Mouse (Mus musculus) layer of hippocampus, postnatal 10 days (tissue): ENCODE measurements around the gene 1700029F12Rik. TPM values are rescaled to one million over a fixed set of nuclear protein-coding genes. Genes with fewer than 3 reads are reported as not detected.
"Not testable (repeated sequence)": the region's sequence is repeated elsewhere in the genome, so short reads cannot be mapped to it uniquely, and the experiment has no call there.

Source experiments
- DNase-seq, 2 experiments: peaks; one replicate each; pipeline ENCODE4 v3.0.0; 2021; ENCODE audit warnings: low spot score in 2 of 2
- long read RNA-seq: library from polyadenylated mRNA; stranded (forward); transcript quantifications from one replicate; pipeline ENCODE4 v2.0.0, GENCODE M21; 2023
- total RNA-seq, 2 experiments: library from RNA; stranded (reverse); gene quantifications; 2 replicates each; pipeline ENCODE4 v1.2.3; 2021

1700029F12Rik gene
- total RNA-seq: not detected
- long read RNA-seq: 0 reads

GRCm38 (mm10) chr13:97034262-97034661 is at the start of gene 1700029F12Rik:
Gene 1700029F12Rik, minus strand, starts transcription at chr13:97034362.
- no peak for DNase-seq

- no peak for DNase-seq
Measured at GRCm38 (mm10) chr13:97082432-97082831, 48.3 kb upstream of the 1700029F12Rik start.

DNA sequence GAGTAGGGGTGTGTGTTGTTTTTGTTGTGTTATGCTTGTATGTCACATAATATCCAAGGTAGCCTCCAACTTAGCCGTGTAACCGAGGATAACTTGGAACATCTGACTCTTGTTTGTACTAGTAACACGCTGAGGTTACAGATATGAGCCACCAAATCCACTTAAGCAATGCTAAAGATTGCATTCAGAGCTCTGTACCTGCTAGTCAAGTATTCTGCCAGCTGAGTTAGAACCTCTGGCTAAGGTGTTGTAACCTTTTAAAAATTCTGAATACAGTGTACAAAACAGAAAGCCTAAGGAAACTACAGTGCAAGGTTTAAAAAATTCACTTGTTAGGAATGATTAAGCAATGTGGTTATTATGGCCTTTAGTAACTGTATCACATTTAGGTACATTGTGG is 46.5 kb upstream of the 1700029F12Rik start:
- no peak for DNase-seq

- DNase-seq: no peak
Measured at GRCm38 (mm10) chr13:97080201-97080600, 46.0 kb upstream of the 1700029F12Rik start.

- DNase-seq: no peak
Measured at GRCm38 (mm10) chr13:97077556-97077955, 43.4 kb upstream of the 1700029F12Rik start.

- DNase-seq: no peak
Measured at GRCm38 (mm10) chr13:97073497-97073896, 39.3 kb upstream of the 1700029F12Rik start.

DNA sequence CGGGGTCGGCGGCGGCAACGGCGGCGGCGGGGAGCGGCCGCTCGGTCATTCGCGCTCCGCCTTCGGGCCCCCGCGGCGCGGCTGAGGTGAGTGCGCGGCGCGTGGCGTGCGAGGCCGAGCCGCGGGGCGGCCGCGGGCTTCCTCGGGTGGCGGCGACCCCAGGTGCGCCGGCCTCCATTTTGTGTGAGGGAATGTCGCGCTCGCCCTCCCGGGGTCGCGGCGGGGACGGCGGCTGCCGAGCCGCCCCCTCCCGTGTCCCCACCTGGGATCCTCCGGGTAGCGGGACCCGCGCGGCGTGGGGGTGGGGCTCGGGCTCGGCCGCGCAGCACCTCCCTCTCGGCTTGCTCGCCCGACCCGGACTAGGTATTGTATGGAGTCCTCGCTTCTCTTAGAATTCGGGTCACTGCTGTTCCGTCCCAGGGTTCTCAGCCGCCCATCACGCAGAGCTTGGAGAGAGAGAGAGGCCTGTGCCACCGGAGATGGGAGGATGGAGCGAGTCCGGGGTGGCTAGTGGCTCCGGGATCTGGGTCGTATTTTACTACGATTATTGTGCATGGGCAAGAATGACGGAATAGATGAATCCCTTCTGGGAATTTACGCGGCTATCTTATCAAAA is 37.6 kb upstream of the 1700029F12Rik start:
- peak; percentile 57 to 59 for DNase-seq

- DNase-seq: peak; percentile 30 to 48
Measured at GRCm38 (mm10) chr13:97070931-97071625, 36.9 kb upstream of the 1700029F12Rik start.

DNA sequence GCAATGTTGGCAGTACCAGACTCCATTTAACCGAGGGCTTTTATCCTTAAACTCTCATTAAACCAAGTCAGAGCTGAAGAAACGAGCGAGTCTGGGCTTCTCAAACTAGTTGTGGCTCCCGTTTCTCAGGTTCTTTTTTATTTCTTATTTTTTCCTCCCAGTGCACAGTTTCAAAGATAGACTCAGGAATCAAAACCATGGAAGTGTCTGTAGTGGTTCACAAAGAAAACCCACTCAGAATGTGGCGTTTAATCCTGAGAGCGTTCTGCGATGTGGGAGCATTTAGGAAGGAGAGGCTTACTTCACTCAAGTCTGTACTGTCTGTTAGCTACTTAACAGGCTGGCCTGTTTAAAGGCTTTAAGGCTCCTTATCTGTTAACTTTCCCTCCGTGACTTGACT is 34.0 kb upstream of the 1700029F12Rik start:
- DNase-seq: no peak

- no peak for DNase-seq
Measured at GRCm38 (mm10) chr13:97067691-97068090, 33.5 kb upstream of the 1700029F12Rik start.

GRCm38 (mm10) chr13:97066649-97067550 is 32.7 kb upstream of the 1700029F12Rik start, which contains the start of gene Fam169a:
Gene Fam169a, plus strand, starts transcription at chr13:97067286.
- DNase-seq: no peak

DNA sequence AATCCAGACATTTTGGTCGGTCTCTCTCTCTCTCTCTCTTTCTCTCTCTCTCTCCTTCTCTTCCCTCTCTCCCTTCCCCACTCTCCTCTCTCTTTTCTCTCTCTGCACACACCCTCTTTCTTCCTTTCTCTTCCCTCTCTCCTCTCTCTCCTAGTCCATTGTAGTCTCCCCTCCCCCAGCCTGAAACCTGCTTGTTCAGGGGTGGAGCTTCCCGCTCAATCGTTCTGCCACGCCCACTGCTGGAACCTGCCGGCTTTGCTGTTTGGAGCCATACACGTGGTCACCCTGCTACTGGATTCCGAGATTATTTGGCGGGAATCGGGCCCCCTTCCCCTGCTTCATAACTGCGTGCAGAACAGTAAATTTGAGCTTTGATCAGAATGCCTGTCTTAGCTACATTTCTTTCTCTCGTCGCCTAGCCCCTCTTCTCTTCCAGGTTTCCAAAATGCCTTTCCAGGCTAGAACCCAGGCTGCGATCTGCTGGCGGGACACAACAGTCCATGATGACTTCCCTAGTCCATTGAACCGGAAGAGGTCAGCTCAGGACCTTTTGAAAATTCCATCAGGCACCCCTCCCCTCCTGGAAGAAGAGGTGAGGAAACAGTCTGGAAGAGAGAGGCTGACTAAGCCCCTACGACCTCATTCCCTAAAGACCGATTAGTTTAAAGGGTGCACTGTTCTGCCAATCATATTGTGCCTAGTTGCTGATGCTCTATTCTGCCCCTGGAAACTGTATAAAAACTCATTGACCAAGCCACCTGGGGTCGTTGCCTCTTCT is 30.9 kb upstream of the 1700029F12Rik start:
- DNase-seq: not testable (repeated sequence)

DNA sequence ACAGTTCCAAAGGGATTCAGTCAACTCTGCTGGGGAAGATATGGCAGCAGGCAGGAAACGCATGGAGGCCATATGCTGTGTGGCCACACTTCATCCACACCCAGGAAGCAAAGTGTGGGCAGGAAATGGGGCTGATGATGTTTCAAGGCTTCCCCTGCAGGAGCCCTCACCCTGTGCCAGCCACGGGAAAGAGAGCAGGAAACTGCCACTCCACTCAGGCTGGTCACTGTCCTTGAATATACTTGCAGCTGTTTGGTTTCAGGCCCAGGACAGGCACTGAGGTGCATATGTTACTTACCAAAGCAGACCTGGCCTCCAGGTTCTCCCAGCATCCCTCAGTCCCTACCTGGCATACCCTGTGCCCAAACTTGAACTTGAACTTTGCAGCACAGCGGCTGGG is 30.3 kb upstream of the 1700029F12Rik start:
- DNase-seq: no peak

DNA sequence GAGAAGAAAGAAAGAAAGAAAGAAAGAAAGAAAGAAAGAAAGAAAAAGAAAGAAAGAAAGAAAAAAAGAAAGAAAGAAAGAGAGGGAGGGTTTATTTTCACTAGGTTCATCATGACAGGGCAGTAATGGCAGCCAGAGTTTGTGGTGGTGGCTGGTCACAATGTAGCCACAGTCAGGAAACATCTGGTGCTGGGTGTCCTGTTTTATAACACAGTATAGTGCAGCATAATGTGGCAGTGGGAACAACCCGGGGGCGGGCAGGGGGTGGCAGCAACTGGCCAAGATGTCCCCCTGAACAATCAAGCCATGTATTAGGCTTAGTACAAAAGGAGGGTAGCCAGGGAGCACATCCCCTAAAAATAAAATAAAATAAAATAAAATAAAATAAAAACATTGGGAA is 29.3 kb upstream of the 1700029F12Rik start:
- no peak for DNase-seq

DNA sequence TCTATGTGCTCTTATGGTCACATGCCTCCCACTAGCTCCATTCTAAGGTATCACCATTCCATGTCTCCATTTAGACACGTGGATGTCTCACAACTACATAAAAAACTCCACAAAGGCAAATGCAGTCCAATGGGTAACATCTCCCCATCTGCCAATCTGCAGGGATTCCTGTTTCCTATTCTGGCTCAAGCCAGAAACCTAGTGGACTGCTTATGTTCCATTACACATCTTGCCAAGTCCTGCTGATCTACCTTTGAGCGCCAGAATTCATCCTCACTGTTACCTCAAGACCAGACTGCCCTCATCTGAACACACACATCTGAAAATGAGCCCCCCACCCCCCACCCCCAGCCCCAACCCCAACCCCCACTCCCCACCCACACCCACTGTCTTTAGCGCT is 28.0 kb upstream of the 1700029F12Rik start:
- DNase-seq: no peak

DNA sequence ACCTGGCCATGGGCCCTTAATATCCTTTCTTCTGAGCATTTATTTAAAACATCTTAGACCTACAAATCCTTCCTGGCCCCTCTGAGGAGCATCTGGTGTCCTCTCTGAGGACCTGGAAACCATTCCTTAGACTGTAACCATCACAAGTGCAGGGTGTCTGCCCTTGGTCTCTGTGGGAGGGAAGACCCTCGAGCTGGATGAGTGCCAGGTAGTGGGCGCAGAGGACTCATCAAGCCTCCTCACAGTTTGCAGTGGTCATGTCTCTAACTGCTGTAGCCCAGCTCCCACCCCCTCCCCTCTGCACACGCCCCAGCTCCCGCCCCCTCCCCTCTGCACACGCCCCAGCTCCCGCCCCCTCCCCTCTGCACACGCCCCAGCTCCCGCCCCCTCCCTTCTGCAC is 26.2 kb upstream of the 1700029F12Rik start:
- DNase-seq: no peak

DNA sequence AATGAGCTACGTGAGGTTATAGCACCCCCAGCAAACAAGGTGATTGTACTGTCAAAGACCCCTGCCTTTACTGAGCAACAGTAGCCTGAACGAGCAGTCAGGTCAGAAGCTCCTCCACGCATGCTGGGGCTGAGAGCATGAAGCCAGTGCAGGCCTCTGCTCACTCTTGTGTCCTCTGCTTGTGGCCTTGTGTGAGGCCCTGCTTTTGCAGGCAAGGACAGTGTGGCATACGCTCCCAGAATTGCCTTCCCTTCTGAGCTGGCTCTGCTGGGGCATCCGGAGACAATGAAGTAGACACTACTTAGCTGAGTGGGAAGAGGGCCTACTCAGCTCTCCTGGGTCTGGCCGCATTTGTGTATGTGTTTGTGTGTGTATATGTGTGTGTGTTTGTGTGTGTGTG is 25.6 kb upstream of the 1700029F12Rik start:
- no peak for DNase-seq

- DNase-seq: no peak
Measured at GRCm38 (mm10) chr13:97057817-97058216, 23.7 kb upstream of the 1700029F12Rik start.

DNA sequence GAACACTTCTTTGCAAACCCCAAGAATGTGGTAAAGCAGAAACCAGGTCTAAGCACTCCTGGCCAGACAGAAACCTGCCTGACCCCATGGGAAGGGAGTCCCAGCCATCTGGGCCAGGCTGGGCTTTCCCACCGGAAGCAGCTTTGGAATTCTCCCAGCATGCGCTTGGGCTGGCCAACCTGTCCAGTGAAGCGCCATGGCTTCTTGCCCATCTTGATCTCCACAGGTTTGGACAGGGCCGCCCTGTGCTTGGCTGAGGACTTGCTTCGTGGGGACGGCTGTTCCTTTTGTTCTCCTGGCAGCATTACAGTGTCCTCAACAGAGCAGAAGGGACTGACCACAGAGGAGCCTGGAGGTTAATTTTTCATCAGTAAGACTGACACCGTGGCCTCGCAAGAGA is 19.7 kb upstream of the 1700029F12Rik start:
- DNase-seq: no peak

DNA sequence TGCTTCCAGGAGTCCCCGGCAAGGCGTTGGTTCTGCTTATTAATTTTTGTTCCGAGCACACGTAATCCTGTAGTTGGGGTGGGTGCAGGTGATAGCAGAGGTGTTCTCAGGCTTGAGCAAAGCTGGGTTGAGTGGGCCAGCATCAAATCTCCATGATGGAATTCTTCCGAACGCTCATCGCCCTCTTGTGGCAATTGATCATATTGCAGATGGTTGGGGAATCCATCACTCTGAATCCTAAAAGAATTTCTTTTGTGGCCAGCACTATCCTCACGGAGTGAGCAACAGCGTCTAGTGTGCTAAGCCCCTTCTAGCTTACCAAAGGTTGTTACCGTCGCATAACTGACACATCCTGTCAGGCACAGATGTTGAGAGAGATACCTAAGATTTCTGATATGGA is 18.5 kb upstream of the 1700029F12Rik start:
- peak; percentile 88 to 89 for DNase-seq

DNA sequence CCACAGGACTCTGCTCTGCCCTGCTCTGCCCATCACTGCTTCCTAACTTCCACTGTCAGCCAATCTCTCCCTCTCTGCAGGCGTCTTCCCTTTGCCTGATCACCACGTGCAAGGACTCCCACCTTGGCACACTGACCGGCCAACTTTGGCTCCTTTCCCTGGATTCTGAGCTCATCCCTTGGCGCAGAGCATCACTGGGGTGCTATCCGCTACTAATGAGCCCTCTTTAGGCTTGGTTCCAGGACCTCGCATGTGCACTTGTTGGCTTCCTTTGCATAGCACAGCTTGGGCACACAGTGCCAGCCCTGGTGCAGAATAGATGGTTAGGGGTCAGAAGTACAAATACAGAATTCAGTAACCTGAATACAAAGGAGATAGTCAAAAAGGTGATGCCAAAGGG is 17.0 kb upstream of the 1700029F12Rik start:
- DNase-seq: peak; percentile 53 to 71
